Mouse (Mus musculus) naive thymus-derived CD4-positive, alpha-beta T cell, adult 5 months (primary cell): ENCODE results near the gene Uba6. TPM values are rescaled to one million over a fixed set of nuclear protein-coding genes. Genes with fewer than 3 reads are reported as not detected.

Experiments
- polyA plus RNA-seq: library from polyadenylated mRNA; unstranded; fragments of 100-300 nt; shearing (Covaris generic); gene quantifications from one replicate; pipeline ENCODE4 v1.2.1, GENCODE M21; 2017

Uba6 gene
- 23.5 TPM for polyA plus RNA-seq

GRCm38 (mm10) chr5:86172449-86173161 lies at the start of gene Uba6:
Gene Uba6 (minus strand): TSS chr5:86172803.

GRCm38 (mm10) chr5:86197801-86198200 lies 25.2 kb upstream of the Uba6 start, which contains the start of gene Gnrhr:
Gene Gnrhr (minus strand): TSS chr5:86197901.

GRCm38 (mm10) chr5:86071538-86071937 lies 101.1 kb downstream of the Uba6 start, which contains the start of gene Stap1:
Gene Stap1 (plus strand): TSS chr5:86071746.

GRCm38 (mm10) chr5:86065101-86065875 lies 107.3 kb downstream of the Uba6 start, which contains the start of gene Cenpc1:
Gene Cenpc1 (minus strand): TSS chr5:86065583.

Other genes starting within 250 kb of the Uba6 start
- 20.0 TPM for gene Cenpc1, start 107.2 kb downstream of the Uba6 start, polyA plus RNA-seq
- 46.7 TPM for gene Stap1, start 101.1 kb downstream of the Uba6 start, polyA plus RNA-seq
- not detected for gene Gnrhr, start 25.1 kb upstream of the Uba6 start, polyA plus RNA-seq
- not detected for gene Tmprss11c, start 116.5 kb upstream of the Uba6 start, polyA plus RNA-seq
- not detected for gene Tmprss11d, start 200.6 kb upstream of the Uba6 start, polyA plus RNA-seq